Mouse (Mus musculus): ENCODE data around the gene Ubc. TPM values are rescaled to one million over a fixed set of nuclear protein-coding genes. Genes with fewer than 3 reads are reported as not detected.

The Ubc gene
- polyA plus RNA-seq, 1 experiment from 2014 or later, result 879 TPM

DNA sequence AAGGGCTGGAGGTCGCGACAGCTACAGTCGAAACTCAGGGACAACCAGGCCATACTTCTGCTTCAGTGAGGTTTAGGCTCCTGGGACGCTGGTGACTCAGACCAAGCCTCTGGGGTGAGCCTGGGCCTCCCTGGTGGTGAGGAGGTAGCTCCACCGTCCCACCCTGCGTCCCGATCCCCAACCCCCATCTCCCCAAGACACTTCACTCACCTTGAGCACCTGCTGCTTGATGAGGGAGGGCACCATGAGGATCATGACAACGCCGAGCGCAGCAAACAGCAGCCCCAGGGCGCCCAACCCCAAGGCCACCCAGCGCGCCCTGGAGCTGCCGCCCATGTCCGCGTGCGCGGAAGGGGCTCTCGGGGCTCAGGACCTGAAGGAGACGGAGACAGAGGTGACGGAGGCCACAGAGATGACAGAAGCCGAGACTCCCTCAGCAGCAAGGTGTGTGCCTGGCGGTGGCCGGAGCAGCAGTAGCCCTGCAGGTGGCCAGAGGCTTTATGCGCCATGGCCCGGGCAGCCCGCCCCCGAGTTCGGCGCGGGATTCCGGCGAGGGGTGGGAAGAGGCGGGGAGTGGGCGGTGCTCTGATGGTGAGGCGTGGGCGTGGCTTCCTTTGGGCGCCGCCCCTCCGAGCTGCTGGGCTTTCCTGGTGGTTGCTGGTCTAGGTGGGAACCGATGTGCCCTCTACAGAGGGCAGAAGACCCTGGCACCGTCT is 49.3 kb downstream of the Ubc start, which contains the start of gene Scarb1:
Scarb1 (minus strand) TSS at position 548 of the 716 bp plus-strand sequence.
- Histone ChIP-seq H3K4me2 (ENCODE audit: low read depth, low read length) (peak within 1 kb of the TSS; percentile 95), H3K4me3 (ENCODE audit: low read depth, low read length) (peak within 1 kb of the TSS; percentile 79), H3K9ac (ENCODE audit: low read depth, low read length) (peak within 1 kb of the TSS; percentile 70), H3K9me3 (ENCODE audit: control insufficient read depth, low read length) (no peaks in the 10 kb centered on the region), H3K4me1 (ENCODE audit: control insufficient read depth, insufficient read depth, low read length) (peaks cover 16% of the 10 kb centered on the region), H3K27me3 (replicated peaks; ENCODE audit: control insufficient read depth, insufficient read depth, low read length) (no peaks in the 10 kb centered on the region), H3K27ac (replicated peaks; ENCODE audit: low read depth, low read length) (peak within 1 kb of the TSS; percentile 78), H3K36me3 (ENCODE audit: control insufficient read depth, insufficient read depth, low read length) (0 out of 2 replicates have a peak, but pooled peaks cover 3% of the 10 kb centered on the region)
- WGBS, result 2% methylated on average over 24 of the region's 42 CpGs
- DNase-seq (ENCODE audit: low spot score), result peak; percentile 89
- ATAC-seq (ENCODE audit: low read depth), result peak; percentile 66

GRCm38 (mm10) chr5:125339851-125340531 is 50.0 kb downstream of the Ubc start:
- no peaks in the 10 kb centered on the region for H3K27me3 ChIP-seq (replicated peaks; ENCODE audit: control insufficient read depth, insufficient read depth, low read length)
- H3K36me3 ChIP-seq (ENCODE audit: control insufficient read depth, insufficient read depth, low read length), result 0 out of 2 replicates have a peak, but pooled peaks cover 3% of the 10 kb centered on the region
- ATAC-seq (ENCODE audit: low read depth) (peak; percentile 10), DNase-seq (ENCODE audit: low spot score) (peak; percentile 65)
- H3K9me3 ChIP-seq (ENCODE audit: control insufficient read depth, low read length), result no peaks in the 10 kb centered on the region
- peak overlapping the region; percentile 79 for H3K4me3 ChIP-seq (ENCODE audit: low read depth, low read length)
- H3K27ac ChIP-seq (replicated peaks; ENCODE audit: low read depth, low read length), result peak overlapping the region; percentile 78
- WGBS, result 2% methylated on average over 20 of the region's 25 CpGs
- peak overlapping the region; percentile 95 for H3K4me2 ChIP-seq (ENCODE audit: low read depth, low read length)
- H3K9ac ChIP-seq (ENCODE audit: low read depth, low read length), result peak overlapping the region; percentile 70
- peaks cover 16% of the 10 kb centered on the region for H3K4me1 ChIP-seq (ENCODE audit: control insufficient read depth, insufficient read depth, low read length)

- no peaks in the 10 kb centered on the region for H3K27me3 ChIP-seq (replicated peaks; ENCODE audit: control insufficient read depth, insufficient read depth, low read length)
- no peaks in the 10 kb centered on the region for H3K9me3 ChIP-seq (ENCODE audit: control insufficient read depth, low read length)
- peak overlapping the region; percentile 78 for H3K27ac ChIP-seq (replicated peaks; ENCODE audit: low read depth, low read length)
- H3K36me3 ChIP-seq (ENCODE audit: control insufficient read depth, insufficient read depth, low read length), result 0 out of 2 replicates have a peak, but pooled peaks cover 3% of the 10 kb centered on the region
- peak overlapping the region; percentile 95 for H3K4me2 ChIP-seq (ENCODE audit: low read depth, low read length)
- peaks cover 16% of the 10 kb centered on the region for H3K4me1 ChIP-seq (ENCODE audit: control insufficient read depth, insufficient read depth, low read length)
- peak overlapping the region; percentile 79 for H3K4me3 ChIP-seq (ENCODE audit: low read depth, low read length)
- peak overlapping the region; percentile 70 for H3K9ac ChIP-seq (ENCODE audit: low read depth, low read length)
- ATAC-seq (ENCODE audit: low read depth), result peak; percentile 19; the same call in 1 of the 2 replicates
- DNase-seq (ENCODE audit: low spot score), result peak; percentile 93
- 6% methylated on average over 18 of the region's 18 CpGs for WGBS
Measured at GRCm38 (mm10) chr5:125339108-125339751, 50.8 kb downstream of the Ubc start.

- Histone ChIP-seq H3K27ac (replicated peaks; ENCODE audit: low read depth, low read length) (no peak overlapping the region), H3K4me3 (ENCODE audit: low read depth, low read length) (no peak overlapping the region), H3K4me2 (ENCODE audit: low read depth, low read length) (no peak overlapping the region), H3K9ac (ENCODE audit: low read depth, low read length) (no peak overlapping the region), H3K9me3 (ENCODE audit: control insufficient read depth, low read length) (no peaks in the 10 kb centered on the region), H3K36me3 (ENCODE audit: control insufficient read depth, insufficient read depth, low read length) (0 out of 2 replicates have a peak, but pooled peaks cover 3% of the 10 kb centered on the region), H3K4me1 (ENCODE audit: control insufficient read depth, insufficient read depth, low read length) (peaks cover 16% of the 10 kb centered on the region), H3K27me3 (replicated peaks; ENCODE audit: control insufficient read depth, insufficient read depth, low read length) (no peaks in the 10 kb centered on the region)
- WGBS, result 76% methylated on average over 7 of the region's 7 CpGs
- ATAC-seq (ENCODE audit: low read depth), result no peak
- no peak for DNase-seq (ENCODE audit: low spot score)
Measured at GRCm38 (mm10) chr5:125337526-125337925, 52.5 kb downstream of the Ubc start.

DNA sequence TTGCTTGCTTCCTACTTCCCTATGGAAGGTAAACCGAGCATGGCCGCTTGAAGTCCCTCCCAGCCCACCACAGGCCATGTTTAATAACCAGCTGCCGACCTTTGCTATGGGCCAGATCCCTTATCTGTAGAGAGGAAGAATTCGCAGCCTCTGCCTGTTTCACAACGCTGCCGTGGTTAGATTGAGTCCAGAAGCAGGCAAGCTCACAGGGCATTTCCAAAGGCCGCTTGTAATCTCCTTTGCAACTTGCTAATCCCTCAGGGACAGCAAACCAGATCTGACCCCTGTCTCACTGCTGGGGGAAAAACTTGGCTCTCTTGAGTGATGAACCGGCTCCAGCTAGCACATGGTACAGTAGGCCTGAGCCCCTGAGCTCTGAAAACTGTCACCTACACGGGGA is 53.0 kb downstream of the Ubc start:
- no peaks in the 10 kb centered on the region for H3K9me3 ChIP-seq (ENCODE audit: control insufficient read depth, low read length)
- H3K4me3 ChIP-seq (ENCODE audit: low read depth, low read length), result no peak overlapping the region
- H3K27me3 ChIP-seq (replicated peaks; ENCODE audit: control insufficient read depth, insufficient read depth, low read length), result no peaks in the 10 kb centered on the region
- H3K27ac ChIP-seq (replicated peaks; ENCODE audit: low read depth, low read length), result no peak overlapping the region; the same call in 1 of the 2 replicates
- no peak overlapping the region for H3K4me2 ChIP-seq (ENCODE audit: low read depth, low read length)
- DNase-seq (ENCODE audit: low spot score) (no peak), ATAC-seq (ENCODE audit: low read depth) (no peak)
- 0 out of 2 replicates have a peak, but pooled peaks cover 3% of the 10 kb centered on the region for H3K36me3 ChIP-seq (ENCODE audit: control insufficient read depth, insufficient read depth, low read length)
- WGBS, result 38% methylated on average over 9 of the region's 9 CpGs
- H3K4me1 ChIP-seq (ENCODE audit: control insufficient read depth, insufficient read depth, low read length), result peaks cover 16% of the 10 kb centered on the region
- H3K9ac ChIP-seq (ENCODE audit: low read depth, low read length), result no peak overlapping the region

Other genes with a start within 250 kb of the Ubc start
- gene Ncor2, start 211.0 kb downstream of the Ubc start, polyA plus RNA-seq (2014; fragmentation: Nextera tagmentation; extraction: Ambion mirVana), result 34.9 and 37.3 TPM in 2 replicates
- 44.4 and 47.9 TPM in 2 replicates for gene Scarb1, start 49.1 kb downstream of the Ubc start, polyA plus RNA-seq (2014; fragmentation: Nextera tagmentation; extraction: Ambion mirVana)
- gene Gm10382, start 880 bp downstream of the Ubc start, polyA plus RNA-seq (2014; fragmentation: Nextera tagmentation; extraction: Ambion mirVana), result 0.24 TPM in 1 of 2 replicates, not detected in the other
- gene Dhx37, start 43.9 kb upstream of the Ubc start, polyA plus RNA-seq (2014; fragmentation: Nextera tagmentation; extraction: Ambion mirVana), result 4.8 and 5.4 TPM in 2 replicates
- gene Bri3bp, start 51.4 kb upstream of the Ubc start, polyA plus RNA-seq (2014; fragmentation: Nextera tagmentation; extraction: Ambion mirVana), result 28.8 and 29.3 TPM in 2 replicates
- gene Aacs, start 85.6 kb upstream of the Ubc start, polyA plus RNA-seq (2014; fragmentation: Nextera tagmentation; extraction: Ambion mirVana), result 37.7 and 39.8 TPM in 2 replicates
- 0.31 and 0.38 TPM in 2 replicates for gene Tmem132b, start 141.6 kb upstream of the Ubc start, polyA plus RNA-seq (2014; fragmentation: Nextera tagmentation; extraction: Ambion mirVana)